ENCODE assay signal across 8 mouse cellular contexts in genomic region chr16:78238052-78238701, GRCm38 (mm10).
DNase-seq lines count a peak whose midpoint lies in the region; ATAC-seq and TF ChIP-seq lines count a peak whose summit lies in the region.

No protein-coding gene starts in this region.

- no peak for TF ChIP-seq CTCF in brain, embryonic 14.5 days (IDR thresholded peaks at IDR 0.05; ENCODE audit: borderline replicate concordance, extremely low read depth, insufficient read depth, insufficient read length)
- TF ChIP-seq CTCF in intestine, postnatal 0 days (IDR thresholded peaks at IDR 0.05; ENCODE audit: low read depth), result no peak
- TF ChIP-seq CTCF in stomach, postnatal 0 days (IDR thresholded peaks at IDR 0.05; ENCODE audit: low read depth), result no peak

- no peak for TF ChIP-seq POLR2A in brain, embryonic 14.5 days (IDR thresholded peaks at IDR 0.05; ENCODE audit: borderline replicate concordance, extremely low read depth, insufficient read depth, insufficient read length, poor library complexity, severe bottlenecking)

- no peak for TF ChIP-seq EP300 in stomach, postnatal 0 days (optimal IDR thresholded peaks at IDR 0.05)

- no peak overlapping the region for H3K27ac ChIP-seq in kidney, embryonic 14.5 days (ENCODE audit: low read depth, low read length)
- peak overlapping the region; percentile 84 for H3K27ac ChIP-seq in forebrain, embryonic 13.5 days
- H3K27ac ChIP-seq in intestine, postnatal 0 days (ENCODE audit: low read depth, low read length), result no peak overlapping the region
- H3K27ac ChIP-seq in midbrain, embryonic 12.5 days (replicated peaks), result peak overlapping the region; percentile 94
- H3K27ac ChIP-seq in stomach, postnatal 0 days (replicated peaks), result no peak overlapping the region

- H3K36me3 ChIP-seq in kidney, embryonic 14.5 days (ENCODE audit: control insufficient read depth, insufficient read depth, low read length), result no peaks in the 10 kb centered on the region
- no peaks in the 10 kb centered on the region for H3K36me3 ChIP-seq in forebrain, embryonic 13.5 days (ENCODE audit: poor library complexity, severe bottlenecking)
- H3K36me3 ChIP-seq in intestine, postnatal 0 days (ENCODE audit: control insufficient read depth, insufficient read depth), result no peaks in the 10 kb centered on the region
- H3K36me3 ChIP-seq in midbrain, embryonic 12.5 days, result no peaks in the 10 kb centered on the region
- no peaks in the 10 kb centered on the region for H3K36me3 ChIP-seq in stomach, postnatal 0 days (ENCODE audit: control insufficient read depth, insufficient read depth, low read length)

- H3K27me3 ChIP-seq in kidney, embryonic 14.5 days (ENCODE audit: control insufficient read depth, insufficient read depth, low read length), result no peaks in the 10 kb centered on the region; the same call in 1 of the 2 replicates
- H3K27me3 ChIP-seq in forebrain, embryonic 13.5 days, result peaks cover 4% of the 10 kb centered on the region; the same call in 1 of the 2 replicates
- no peaks in the 10 kb centered on the region for H3K27me3 ChIP-seq in intestine, postnatal 0 days (replicated peaks; ENCODE audit: control insufficient read depth, insufficient read depth, low read length)
- no peaks in the 10 kb centered on the region for H3K27me3 ChIP-seq in midbrain, embryonic 12.5 days
- no peaks in the 10 kb centered on the region for H3K27me3 ChIP-seq in stomach, postnatal 0 days (ENCODE audit: control insufficient read depth, insufficient read depth, low read length)

- H3K4me1 ChIP-seq in kidney, embryonic 14.5 days (ENCODE audit: control insufficient read depth, insufficient read depth, low read length), result peaks cover 9% of the 10 kb centered on the region; the same call in 1 of the 2 replicates
- H3K4me1 ChIP-seq in forebrain, embryonic 13.5 days, result peaks cover 12% of the 10 kb centered on the region
- 0 out of 2 replicates have a peak, but pooled peaks cover 3% of the 10 kb centered on the region for H3K4me1 ChIP-seq in intestine, postnatal 0 days (replicated peaks; ENCODE audit: control insufficient read depth, insufficient read depth, low read length)
- H3K4me1 ChIP-seq in midbrain, embryonic 12.5 days, result peaks cover 13% of the 10 kb centered on the region
- H3K4me1 ChIP-seq in stomach, postnatal 0 days (replicated peaks; ENCODE audit: control insufficient read depth, insufficient read depth), result no peaks in the 10 kb centered on the region

- peak; percentile 63; the same call in 1 of the 2 replicates for ATAC-seq in kidney, embryonic 14.5 days (ENCODE audit: low FRiP score, low TSS enrichment)
- peak; percentile 88 for ATAC-seq in forebrain, embryonic 13.5 days
- ATAC-seq in intestine, postnatal 0 days, result no peak
- ATAC-seq in midbrain, embryonic 12.5 days (ENCODE audit: low FRiP score, low read depth), result peak; percentile 91
- ATAC-seq in stomach, postnatal 0 days (ENCODE audit: low FRiP score, low TSS enrichment), result no peak

- H3K4me2 ChIP-seq in kidney, embryonic 14.5 days (replicated peaks; ENCODE audit: low read depth, low read length), result peak overlapping the region; percentile 78
- peak overlapping the region; percentile 72 for H3K4me2 ChIP-seq in forebrain, embryonic 13.5 days
- H3K4me2 ChIP-seq in intestine, postnatal 0 days (replicated peaks; ENCODE audit: low read depth), result peak overlapping the region; percentile 82
- peak overlapping the region; percentile 67 for H3K4me2 ChIP-seq in midbrain, embryonic 12.5 days (replicated peaks)
- peak overlapping the region; percentile 78 for H3K4me2 ChIP-seq in stomach, postnatal 0 days (replicated peaks; ENCODE audit: low read depth)

- 0% methylated on average over 18 of the region's 18 CpGs for WGBS in kidney, embryonic 14.5 days
- WGBS in forebrain, embryonic 13.5 days, result under 1% methylated on average over 18 of the region's 18 CpGs
- 9% methylated on average over 18 of the region's 18 CpGs for WGBS in intestine, postnatal 0 days
- WGBS in midbrain, embryonic 12.5 days, result under 1% methylated on average over 18 of the region's 18 CpGs
- 4% methylated on average over 18 of the region's 18 CpGs for WGBS in stomach, postnatal 0 days

- DNase-seq in kidney, adult 11 months, result no peak
- peak; percentile 92 for DNase-seq in brain, embryonic 14.5 days (ENCODE audit: low read depth)
- peak; percentile 35 for DNase-seq in stomach, postnatal 0 days (ENCODE audit: low spot score)
- no peak for DNase-seq in urinary bladder, postnatal 10 days (ENCODE audit: low spot score)

- H3K9me3 ChIP-seq in kidney, embryonic 14.5 days (ENCODE audit: control insufficient read depth, low read length), result no peaks in the 10 kb centered on the region
- H3K9me3 ChIP-seq in forebrain, embryonic 13.5 days (replicated peaks), result no peaks in the 10 kb centered on the region
- no peaks in the 10 kb centered on the region for H3K9me3 ChIP-seq in intestine, postnatal 0 days (ENCODE audit: control insufficient read depth)
- no peaks in the 10 kb centered on the region for H3K9me3 ChIP-seq in midbrain, embryonic 12.5 days
- no peaks in the 10 kb centered on the region for H3K9me3 ChIP-seq in stomach, postnatal 0 days (ENCODE audit: control insufficient read depth, low read length)

- peak overlapping the region; percentile 42 for H3K4me3 ChIP-seq in kidney, embryonic 14.5 days (ENCODE audit: low read length)
- peak overlapping the region; percentile 41 for H3K4me3 ChIP-seq in forebrain, embryonic 13.5 days
- peak overlapping the region; percentile 38 for H3K4me3 ChIP-seq in intestine, postnatal 0 days (ENCODE audit: low read depth, low read length)
- H3K4me3 ChIP-seq in midbrain, embryonic 12.5 days, result peak overlapping the region; percentile 39
- H3K4me3 ChIP-seq in stomach, postnatal 0 days (ENCODE audit: low read depth, low read length), result peak overlapping the region; percentile 43

- peak overlapping the region; percentile 31; the same call in 1 of the 2 replicates for H3K9ac ChIP-seq in kidney, embryonic 14.5 days (ENCODE audit: low read depth, low read length)
- peak overlapping the region; percentile 63 for H3K9ac ChIP-seq in forebrain, embryonic 13.5 days
- H3K9ac ChIP-seq in intestine, postnatal 0 days (ENCODE audit: low read depth, low read length), result no peak overlapping the region
- H3K9ac ChIP-seq in midbrain, embryonic 12.5 days (replicated peaks), result peak overlapping the region; percentile 61
- no peak overlapping the region; the same call in 1 of the 2 replicates for H3K9ac ChIP-seq in stomach, postnatal 0 days (ENCODE audit: low read length)

Comparison
In these comparisons a context has a peak if more than half of its experiments do, and no peak if none do; other contexts are left out.
1. ATAC-seq: peak in kidney, embryonic 14.5 days (single experiment), forebrain, embryonic 13.5 days (single experiment) and midbrain, embryonic 12.5 days (single experiment); none in intestine, postnatal 0 days (single experiment) and stomach, postnatal 0 days (single experiment).
2. H3K27ac ChIP-seq: peak in forebrain, embryonic 13.5 days (single experiment) and midbrain, embryonic 12.5 days (single experiment); none in kidney, embryonic 14.5 days (single experiment), intestine, postnatal 0 days (single experiment) and stomach, postnatal 0 days (single experiment).
3. H3K9ac ChIP-seq: peak in kidney, embryonic 14.5 days (single experiment), forebrain, embryonic 13.5 days (single experiment) and midbrain, embryonic 12.5 days (single experiment); none in intestine, postnatal 0 days (single experiment) and stomach, postnatal 0 days (single experiment).
4. DNase-seq: peak in brain, embryonic 14.5 days (single experiment) and stomach, postnatal 0 days (single experiment); none in kidney, adult 11 months (single experiment) and urinary bladder, postnatal 10 days (single experiment).
5. Peak in every context shown above with its lines, with median percentiles within 50 percentile points of each other: H3K4me2 ChIP-seq and H3K4me3 ChIP-seq.